50 mouse cellular contexts compared by ENCODE assay signal in genomic region chr10:127413585-127413984, GRCm38 (mm10). TPM values are rescaled to one million over a fixed set of nuclear protein-coding genes. Genes with fewer than 3 reads are reported as not detected.
"Had no signal": no experiment of that assay in that cellular context is flagged by ENCODE, and none has a peak within 500 bp of the region (broad histone marks: within the 10 kb centered on the region; RNA-seq: fewer than 3 reads in every experiment).

No protein-coding gene starts in this region.

- H3K4me3 ChIP-seq: heart, adult 2 months; heart, embryonic 10.5 days; heart, embryonic 12.5 days; heart, embryonic 13.5 days; heart, embryonic 15.5 days; hindbrain, embryonic 10.5 days; hindbrain, embryonic 12.5 days; hindbrain, embryonic 13.5 days; hindbrain, embryonic 15.5 days; intestine, embryonic 15.5 days; kidney, embryonic 15.5 days; layer of hippocampus, adult 2 months had no signal

- H3K27ac ChIP-seq: heart, adult 2 months; heart, embryonic 10.5 days; heart, embryonic 13.5 days; heart, embryonic 15.5 days; hindbrain, embryonic 10.5 days; hindbrain, embryonic 12.5 days; hindbrain, embryonic 13.5 days; hindbrain, embryonic 14.5 days; hindbrain, embryonic 15.5 days; hindbrain, postnatal 0 days; intestine, embryonic 15.5 days; kidney, embryonic 15.5 days; kidney, postnatal 0 days; layer of hippocampus, adult 2 months had no signal

- H3K9ac ChIP-seq: heart, embryonic 12.5 days; heart, embryonic 13.5 days; heart, embryonic 15.5 days; hindbrain, embryonic 12.5 days; hindbrain, embryonic 13.5 days; hindbrain, embryonic 14.5 days; hindbrain, embryonic 15.5 days; intestine, embryonic 15.5 days; kidney, embryonic 15.5 days had no signal

- H3K27me3 ChIP-seq: heart, embryonic 12.5 days; heart, embryonic 13.5 days; heart, embryonic 15.5 days; hindbrain, embryonic 12.5 days; hindbrain, embryonic 13.5 days; hindbrain, embryonic 15.5 days; intestine, embryonic 15.5 days; kidney, embryonic 15.5 days had no signal

- ATAC-seq: hindbrain, embryonic 16.5 days; hindbrain, postnatal 0 days; inflammation-experienced regulatory T-cells, adult 6 months had no signal

- H3K9me3 ChIP-seq: heart, embryonic 10.5 days; heart, embryonic 12.5 days; heart, embryonic 13.5 days; heart, embryonic 15.5 days; hindbrain, embryonic 10.5 days; hindbrain, embryonic 12.5 days; hindbrain, embryonic 13.5 days; hindbrain, embryonic 15.5 days; intestine, embryonic 15.5 days; kidney, embryonic 15.5 days had no signal

- H3K36me3 ChIP-seq: heart, embryonic 15.5 days; hindbrain, embryonic 12.5 days; hindbrain, embryonic 13.5 days; hindbrain, embryonic 15.5 days; intestine, embryonic 15.5 days had no signal

- DNase-seq: heart, adult 2 months; heart, postnatal 10 days; heart, postnatal 14 days; heart, postnatal 36 days; heart, postnatal 4 days; kidney, adult 11 months; kidney, adult 18-20 months; kidney, adult 2 months; kidney, adult 8-10 months; kidney, adult 9 months; kidney, postnatal 10 days; kidney, postnatal 14 days; kidney, postnatal 25 days; kidney, postnatal 36 days; kidney, postnatal 4 days; layer of hippocampus, adult 9-11 months; layer of hippocampus, postnatal 36 days had no signal

- H3K4me2 ChIP-seq: heart, embryonic 11.5 days; heart, embryonic 12.5 days; heart, embryonic 13.5 days; heart, embryonic 15.5 days; hindbrain, embryonic 12.5 days; hindbrain, embryonic 13.5 days; hindbrain, embryonic 14.5 days; hindbrain, embryonic 15.5 days; intestine, embryonic 15.5 days; kidney, embryonic 15.5 days had no signal

RNA-seq across cellular contexts. Expression of gene Inhbc, which starts 43.4 kb away (rescaled TPM):
- total RNA-seq: heart, adult 2 months; heart, postnatal 10 days; heart, postnatal 14 days; heart, postnatal 25 days; heart, postnatal 36 days; heart, postnatal 4 days; hematopoietic stem cell, adult 5-6 weeks; hindbrain, postnatal 0 days; layer of hippocampus, adult 18-20 months; layer of hippocampus, adult 2 months; layer of hippocampus, adult 8-10 months; layer of hippocampus, postnatal 10 days; layer of hippocampus, postnatal 14 days; layer of hippocampus, postnatal 25 days; layer of hippocampus, postnatal 36 days had no signal
- polyA plus RNA-seq: heart, adult 2 months; heart, embryonic 12.5 days; heart, embryonic 13.5 days; heart, embryonic 14.5 days; heart, embryonic 15.5 days; heart, embryonic 16.5 days; heart, postnatal 0 days; hindbrain, embryonic 11.5 days; hindbrain, embryonic 12.5 days; hindbrain, embryonic 14.5 days; hindbrain, embryonic 15.5 days; hindbrain, embryonic 16.5 days; hindbrain, postnatal 0 days; inflammation-experienced regulatory T-cells, adult 6 months; intestine, embryonic 14.5 days; intestine, embryonic 16.5 days; intestine, postnatal 0 days; kidney, adult 2 months; large intestine, adult 2 months had no signal

RNA-seq across cellular contexts. Expression of gene Inhbe, which starts 59.4 kb away (rescaled TPM):
- total RNA-seq: heart, adult 2 months; heart, postnatal 10 days; heart, postnatal 14 days; heart, postnatal 25 days; heart, postnatal 36 days; heart, postnatal 4 days; hematopoietic stem cell, adult 5-6 weeks; hindbrain, postnatal 0 days; layer of hippocampus, adult 18-20 months; layer of hippocampus, adult 2 months; layer of hippocampus, adult 8-10 months; layer of hippocampus, postnatal 10 days; layer of hippocampus, postnatal 25 days; layer of hippocampus, postnatal 36 days had no signal
- polyA plus RNA-seq: heart, adult 2 months; heart, embryonic 10.5 days; heart, embryonic 11.5 days; heart, embryonic 12.5 days; heart, embryonic 13.5 days; heart, embryonic 14.5 days; heart, embryonic 16.5 days; heart, postnatal 0 days; hindbrain, embryonic 10.5 days; hindbrain, embryonic 13.5 days; hindbrain, postnatal 0 days; inflammation-experienced regulatory T-cells, adult 6 months; intestine, embryonic 14.5 days; intestine, embryonic 15.5 days; intestine, embryonic 16.5 days; kidney, adult 2 months; kidney, embryonic 15.5 days; kidney, embryonic 16.5 days; kidney, postnatal 0 days; large intestine, adult 2 months had no signal
